Mouse (Mus musculus) left cerebral cortex, adult 11 months (tissue): Measurements from ENCODE around the gene Cox16.
A peak's percentile ranks its signal among the peaks of the same experiment; 100 is the strongest.
"Not testable (repeated sequence)": the region's sequence is repeated elsewhere in the genome, so short reads cannot be mapped to it uniquely, and the experiment has no call there.

Experiments used
- DNase-seq: peaks from one replicate; pipeline ENCODE4 v3.0.0; 2022; ENCODE audit warnings: low spot score

The Cox16 gene

GRCm38 (mm10) chr12:81484727-81485191 lies at the start of gene Cox16:
Gene Cox16, minus strand, starts transcription at chr12:81485127.
- DNase-seq, result peak; percentile 84

- DNase-seq, result no peak
Measured at GRCm38 (mm10) chr12:81533029-81533419, 48.1 kb upstream of the Cox16 start.

GRCm38 (mm10) chr12:81532316-81533028 lies 47.5 kb upstream of the Cox16 start, which contains the start of the genes Gm20498 and Synj2bp:
Gene Gm20498, minus strand, starts transcription at chr12:81532905.
Gene Synj2bp, minus strand, starts transcription at chr12:81532911.
- DNase-seq, result peak; percentile 74

DNA sequence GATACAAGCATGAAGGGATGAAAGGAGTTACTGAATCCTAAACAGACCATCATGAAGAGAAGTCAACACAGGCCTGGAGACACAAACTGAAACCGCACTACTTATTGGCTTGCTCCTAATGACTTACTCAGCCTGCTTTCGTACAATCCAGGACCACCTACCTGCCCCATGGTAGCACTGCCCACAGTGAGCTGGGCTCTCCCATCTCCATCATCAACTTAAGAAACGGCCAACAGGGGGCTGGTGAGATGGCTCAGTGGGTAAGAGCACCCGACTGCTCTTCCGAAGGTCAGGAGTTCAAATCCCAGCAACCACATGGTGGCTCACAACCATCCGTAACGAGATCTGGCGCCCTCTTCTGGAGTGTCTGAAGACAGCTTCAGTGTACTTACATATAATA lies 45.7 kb upstream of the Cox16 start:
- not testable (repeated sequence) for DNase-seq

- DNase-seq, result not testable (repeated sequence)
Measured at GRCm38 (mm10) chr12:81496906-81497305, 12.0 kb upstream of the Cox16 start.

DNA sequence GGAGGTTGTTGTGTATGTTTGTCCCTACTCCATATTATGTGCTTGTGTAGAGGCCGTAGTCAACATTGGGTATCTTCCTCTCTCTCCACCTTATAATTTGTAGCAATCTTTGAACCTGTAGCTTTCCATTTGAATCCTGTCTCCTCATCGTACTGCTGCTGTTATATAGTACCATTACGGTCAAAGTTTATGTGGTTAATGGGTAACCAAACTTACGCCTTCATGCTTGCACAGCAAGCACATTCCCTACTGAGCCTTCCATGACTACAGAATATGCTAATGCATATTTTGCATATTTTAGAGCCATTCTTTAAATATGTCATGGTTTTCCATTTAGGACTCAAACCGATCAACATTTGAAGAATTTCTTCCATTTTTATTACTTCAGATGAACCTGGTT lies 5.6 kb upstream of the Cox16 start:
- DNase-seq, result no peak

DNA sequence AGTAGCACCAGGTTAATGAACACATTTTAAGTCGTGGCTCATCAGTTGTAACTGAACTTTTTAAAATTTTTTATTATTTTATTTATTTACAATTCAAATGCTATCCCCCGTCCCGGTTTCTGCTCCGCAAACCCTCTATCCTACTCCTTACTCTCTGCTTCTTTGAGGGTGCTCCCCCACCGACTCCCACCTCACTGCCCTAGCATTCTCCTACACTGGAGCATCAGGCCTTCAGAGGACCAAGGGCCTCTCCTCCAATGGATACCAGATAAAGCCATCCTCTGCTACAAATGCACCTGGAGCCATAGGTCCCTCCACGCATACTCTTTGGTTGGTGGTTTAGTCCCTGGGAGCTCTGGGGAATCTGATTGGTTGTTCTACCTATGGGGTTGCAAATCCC lies 384 bp upstream of the Cox16 start:
- DNase-seq, result no peak

DNA sequence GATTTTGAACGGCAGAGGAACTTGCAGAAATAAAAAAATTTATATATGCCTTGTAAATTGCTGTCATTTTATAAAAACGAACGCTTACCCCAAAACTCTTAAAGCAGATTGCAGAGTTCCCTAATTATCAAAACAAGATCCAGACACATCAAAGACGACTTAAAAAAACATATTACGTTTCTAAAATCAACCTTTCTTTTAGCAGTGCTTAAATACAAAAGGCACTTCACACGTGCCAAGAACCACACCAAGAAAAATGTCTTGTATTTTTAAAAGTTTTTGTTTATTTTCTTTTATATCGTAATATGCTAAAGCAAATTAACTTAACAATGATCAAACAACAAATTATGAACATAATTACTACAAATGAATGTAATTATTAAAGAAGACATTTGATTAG lies 715 bp downstream of the Cox16 start:
- no peak for DNase-seq

DNA sequence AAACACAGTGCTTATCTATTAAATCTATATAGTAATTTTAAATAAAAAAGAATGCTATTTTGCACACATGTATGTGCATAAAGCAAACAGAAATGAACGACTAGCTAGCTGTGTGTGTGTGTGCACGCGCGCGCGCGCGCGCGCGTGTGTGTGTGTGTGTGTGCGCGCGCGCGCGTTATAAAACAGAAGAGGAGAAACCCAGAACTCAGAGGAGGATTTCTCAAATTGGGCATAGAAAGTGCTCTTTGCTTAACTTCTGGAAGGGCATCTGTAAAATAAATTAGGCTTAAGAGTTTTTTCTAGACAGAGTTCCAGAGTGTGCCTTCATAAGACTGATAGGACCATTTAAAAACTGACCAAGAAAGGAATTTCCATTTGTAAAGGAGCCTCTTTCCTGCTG lies 1.3 kb downstream of the Cox16 start:
- no peak for DNase-seq

DNA sequence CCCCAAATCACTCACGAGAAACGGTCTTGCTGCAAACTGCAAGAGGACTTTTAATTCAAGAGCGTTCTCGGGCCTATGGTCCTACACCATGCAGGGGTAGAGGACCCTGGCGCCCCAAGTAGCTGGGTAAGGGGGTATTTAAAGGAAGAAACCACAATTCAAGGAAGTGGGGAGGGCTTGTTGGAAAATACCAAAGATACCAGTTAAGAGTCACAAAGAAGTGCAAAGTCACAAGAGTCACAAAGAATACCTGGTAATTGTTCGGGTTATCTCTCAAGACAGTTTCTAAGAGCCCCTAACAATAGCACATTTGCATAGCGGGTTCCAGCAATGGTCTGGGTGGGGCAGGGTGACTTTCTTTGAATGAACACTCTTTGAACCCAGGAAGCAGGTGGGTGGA lies 25.9 kb downstream of the Cox16 start:
- DNase-seq, result not testable (repeated sequence)

GRCm38 (mm10) chr12:81438985-81439384 lies 45.9 kb downstream of the Cox16 start:
- not testable (repeated sequence) for DNase-seq

- DNase-seq, result not testable (repeated sequence)
Measured at GRCm38 (mm10) chr12:81434778-81435177, 50.1 kb downstream of the Cox16 start.

- DNase-seq, result no peak
Measured at GRCm38 (mm10) chr12:81421846-81422245, 63.1 kb downstream of the Cox16 start, which contains the start of gene Adam4. Gene Adam4, minus strand, starts transcription at chr12:81421946.

DNA sequence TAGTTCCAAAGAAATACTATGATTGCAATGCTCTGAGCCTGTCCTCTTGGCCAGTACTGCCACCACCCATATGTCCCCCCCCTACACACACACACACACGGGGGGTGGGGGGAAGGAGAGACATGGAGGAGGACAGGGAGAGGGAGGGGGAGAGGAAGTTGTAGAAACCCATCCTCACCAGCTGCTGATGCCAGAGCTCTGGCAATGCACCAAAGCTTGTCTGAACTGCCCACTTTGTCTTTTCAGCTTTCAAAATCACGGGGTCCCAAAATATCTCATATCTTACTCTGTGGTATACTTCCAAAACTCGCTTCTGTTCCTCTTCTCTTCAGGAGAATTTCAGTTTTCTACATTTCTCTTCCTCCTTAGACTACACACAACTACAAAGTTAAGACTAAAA lies 71.7 kb downstream of the Cox16 start:
- DNase-seq, result no peak

DNA sequence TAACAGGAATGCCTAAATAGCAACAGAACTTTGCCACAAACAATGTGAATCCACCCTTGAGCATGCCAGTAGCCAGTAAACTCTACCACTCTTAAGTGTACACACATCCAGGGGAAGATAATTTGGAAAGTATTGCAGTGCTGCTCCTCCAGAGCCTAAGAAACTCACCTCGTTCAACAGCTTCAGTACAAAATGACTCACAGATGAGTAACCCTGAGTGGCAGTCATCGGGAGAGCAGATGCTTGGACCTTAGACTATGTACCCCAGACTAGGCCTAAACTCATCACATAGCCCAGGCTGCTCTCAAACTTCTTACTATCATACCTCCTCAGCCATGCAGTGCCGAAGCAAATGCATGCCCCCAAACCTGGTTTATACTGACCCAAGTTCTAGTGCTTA lies 76.0 kb downstream of the Cox16 start:
- DNase-seq, result no peak

GRCm38 (mm10) chr12:81402187-81402586 lies 82.7 kb downstream of the Cox16 start:
- peak; percentile 62 for DNase-seq

- not testable (repeated sequence) for DNase-seq
Measured at GRCm38 (mm10) chr12:81379364-81379763, 105.6 kb downstream of the Cox16 start, which contains the start of gene Gm4787. Gene Gm4787, minus strand, starts transcription at chr12:81379464.

DNA sequence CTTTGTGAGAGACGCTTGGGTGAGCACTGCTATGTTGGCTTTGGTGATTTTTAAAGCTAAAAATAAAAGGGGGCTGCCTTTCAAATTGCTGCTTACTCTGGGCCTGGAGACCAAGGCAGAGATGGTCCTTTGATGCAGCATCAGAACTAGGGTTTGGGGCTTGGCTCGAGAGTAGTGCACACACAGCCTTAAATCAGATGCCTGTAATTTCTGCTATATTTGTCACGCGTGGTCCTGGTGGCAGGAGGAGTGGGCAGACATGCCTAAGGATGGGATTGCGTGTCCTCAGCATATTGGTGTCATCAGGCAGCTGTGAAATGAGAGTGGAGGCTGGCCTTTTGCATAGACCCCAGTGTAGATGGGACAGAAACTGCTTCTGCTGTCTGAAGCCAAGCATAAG lies 151.1 kb downstream of the Cox16 start:
- DNase-seq, result no peak

DNA sequence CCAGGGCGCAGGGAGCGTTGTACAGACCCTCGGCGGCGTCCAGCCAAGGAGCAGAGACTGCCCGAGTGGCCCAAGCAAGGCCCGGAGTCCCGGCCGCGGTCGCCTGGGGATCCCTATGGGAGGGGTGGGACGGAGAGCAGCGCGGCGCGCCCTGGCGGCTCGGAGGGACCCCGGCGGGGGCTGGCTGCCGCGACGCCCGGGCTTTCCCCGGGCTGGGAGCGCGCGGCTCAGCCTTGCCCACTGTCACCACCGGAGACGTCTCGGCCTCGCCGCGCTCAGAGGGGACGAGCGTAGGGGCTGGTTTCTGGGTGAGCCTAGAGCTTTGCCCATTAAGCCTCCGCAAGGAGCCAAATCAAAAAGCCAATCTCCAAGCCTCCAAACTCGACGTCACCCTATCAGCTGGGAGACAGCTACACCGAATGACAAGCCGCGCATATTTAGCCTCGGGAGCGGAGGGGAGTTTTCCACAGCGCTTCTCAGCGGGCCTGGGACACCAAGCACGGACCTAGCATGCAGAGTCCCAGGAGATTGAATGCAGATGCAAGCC lies 152.0 kb downstream of the Cox16 start, which contains the start of gene Slc8a3:
TSS of gene Slc8a3 (minus strand) at position 306 of the 547 bp plus-strand sequence.
- DNase-seq, result peak; percentile 61

DNA sequence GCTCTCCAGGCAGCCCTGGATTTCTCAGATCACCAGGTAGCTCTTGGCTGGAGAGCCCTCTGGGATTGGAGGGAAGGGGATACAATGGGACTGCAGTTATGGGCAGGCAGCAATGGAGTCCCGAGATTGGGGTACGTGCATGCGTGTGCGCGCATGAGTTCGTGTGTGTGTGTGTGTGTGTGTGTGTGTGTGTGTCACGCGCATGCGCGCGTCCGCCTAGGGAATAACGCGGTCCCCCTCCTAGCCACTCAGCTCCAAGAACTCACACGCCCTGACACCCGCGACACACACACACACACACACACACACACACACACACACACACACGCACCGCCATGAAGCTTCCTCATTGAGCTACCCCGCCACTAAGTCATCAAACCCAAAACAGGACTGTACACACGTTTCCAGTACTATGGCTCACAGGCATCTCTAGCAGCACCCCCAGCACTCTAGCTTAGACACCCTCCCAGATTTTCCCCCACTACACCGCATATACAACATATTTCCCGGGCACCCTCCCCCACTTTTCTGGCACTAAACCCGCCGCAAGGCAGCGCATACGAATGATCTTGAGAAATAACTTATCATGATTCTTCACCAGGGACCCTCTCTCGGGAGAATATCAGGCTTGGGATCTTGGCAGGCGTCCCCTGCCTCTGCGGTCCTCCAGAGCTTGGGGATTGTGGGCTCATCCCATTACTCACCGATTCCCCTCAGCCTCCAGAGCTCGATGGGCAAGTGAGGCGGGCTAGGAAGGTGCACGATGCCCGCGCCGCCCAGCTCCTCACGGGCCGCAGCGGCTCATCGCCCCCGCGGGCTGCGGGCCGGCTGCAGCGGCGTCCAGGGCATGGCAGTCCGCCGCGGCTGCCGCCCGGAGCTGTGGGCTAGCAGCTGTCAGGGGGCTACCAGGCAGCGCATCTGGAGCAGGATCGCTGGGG lies 152.7 kb downstream of the Cox16 start:
- DNase-seq, result peak; percentile 56

DNA sequence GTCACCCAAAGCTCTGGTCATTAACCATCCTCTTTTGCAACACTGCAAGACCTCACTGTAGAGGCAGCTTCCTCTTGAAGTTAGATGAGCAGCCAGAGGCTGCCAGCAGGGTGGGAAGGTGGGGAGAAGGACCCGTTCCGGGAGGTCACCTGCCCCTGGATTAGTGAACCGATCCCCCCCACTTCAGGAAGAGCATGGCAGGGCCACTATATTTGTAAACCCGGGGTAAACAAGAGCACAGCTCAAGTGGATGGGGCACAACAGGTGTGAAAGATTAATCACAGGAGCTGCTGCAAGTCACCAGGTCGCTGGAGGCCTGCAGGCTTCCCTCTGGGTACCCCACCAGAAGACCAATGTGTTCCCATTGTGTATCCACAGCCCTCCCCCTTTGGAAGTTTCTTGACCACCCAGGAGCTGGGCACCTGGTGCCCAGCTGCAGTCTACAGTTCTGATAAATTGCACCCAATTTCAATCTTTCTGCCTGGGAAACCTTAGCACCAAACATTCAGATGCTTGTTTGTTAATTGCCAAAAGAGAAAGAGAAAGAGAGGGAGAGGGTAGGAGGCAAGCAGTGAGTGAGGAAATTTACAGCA lies 153.8 kb downstream of the Cox16 start:
- DNase-seq, result no peak

DNA sequence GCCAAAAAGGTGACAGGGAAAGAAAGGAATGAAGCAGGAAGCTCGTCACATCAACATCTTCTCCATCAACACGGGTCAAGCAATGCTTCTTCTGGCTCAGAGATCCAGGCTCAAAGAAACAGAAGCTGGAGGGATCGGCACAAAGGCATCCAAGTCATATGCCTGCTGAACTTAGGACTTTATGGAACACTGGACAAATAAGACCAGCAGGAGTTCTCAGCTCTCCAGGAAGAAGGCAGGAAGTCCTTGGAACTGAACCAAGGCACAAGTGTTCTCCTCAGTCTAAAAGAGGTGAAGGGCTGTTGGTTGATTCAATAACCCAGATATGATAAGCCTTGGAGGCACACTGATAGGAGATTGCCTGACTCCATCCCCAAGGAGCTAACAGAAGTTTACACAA lies 159.9 kb downstream of the Cox16 start:
- DNase-seq, result no peak
